Mouse (Mus musculus) liver, adult 2 months (tissue): Measurements from ENCODE around the gene Gm38431.

Experiments used
- CTCF ChIP-seq: fragments of 200-500 bp; IDR thresholded peaks from 2 replicates; pipeline ENCODE4 v1.5.1; 2011; ENCODE audit warnings: low read depth, low read length, control low read depth
- POLR2A ChIP-seq: fragments of 200-500 bp; IDR thresholded peaks from 2 replicates; pipeline ENCODE4 v1.6.1; 2011; ENCODE audit warnings: low read length, control low read depth; ENCODE audit not compliant: insufficient read depth; ENCODE audit errors: extremely low read depth

DNA sequence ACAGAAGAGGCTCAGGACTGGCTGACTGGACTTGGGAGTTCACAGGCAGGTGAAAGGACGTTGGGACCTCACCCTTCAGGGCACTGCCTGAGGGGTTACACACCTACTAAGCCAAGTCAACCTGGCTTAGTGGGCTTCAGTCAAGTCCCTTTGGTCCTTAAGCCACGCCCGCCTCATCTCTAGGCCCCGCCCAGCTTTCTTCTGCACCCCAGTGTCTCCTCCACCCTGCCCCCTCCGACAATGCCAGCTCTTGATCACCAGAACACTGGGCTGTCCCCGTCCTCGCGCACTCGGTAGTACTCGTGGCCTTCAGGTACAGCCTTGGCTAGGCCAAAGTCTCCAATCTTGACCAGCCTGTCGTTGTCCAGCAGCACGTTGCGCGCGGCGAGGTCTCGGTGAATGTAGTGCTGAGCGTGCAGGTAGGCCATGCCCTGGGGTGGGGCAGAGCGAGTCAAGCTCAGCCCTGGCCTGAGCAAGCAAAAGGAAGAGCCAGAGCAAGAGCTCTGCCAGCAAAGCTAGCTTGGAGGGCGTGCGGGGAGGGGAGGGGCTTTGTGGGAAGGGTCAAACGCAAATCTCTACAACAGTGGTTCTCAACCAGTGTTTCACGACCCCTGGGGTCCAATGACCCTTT lies 15.9 kb upstream of the Gm38431 start:
- TF ChIP-seq CTCF (no peak), POLR2A (no peak)
